Comparison of ENCODE assay signal across 25 mouse cellular contexts in the genomic region with DNA sequence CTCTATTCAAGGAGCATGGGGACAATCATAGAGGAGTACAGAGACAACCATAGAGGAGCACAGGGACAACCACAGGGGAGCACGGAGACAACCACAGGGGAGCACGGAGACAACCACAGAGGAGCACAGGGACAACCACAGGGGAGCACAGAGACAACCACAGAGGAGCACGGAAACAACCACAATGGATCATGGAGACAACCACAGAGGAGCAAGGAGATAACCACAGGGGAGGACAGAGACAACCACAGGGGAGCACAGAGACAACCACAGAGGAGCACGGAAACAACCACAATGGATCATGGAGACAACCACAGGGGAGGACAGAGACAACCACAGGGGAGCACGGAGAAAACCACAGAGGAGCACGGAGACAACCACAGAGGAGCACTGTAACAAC. TPM values are rescaled to one million over a fixed set of nuclear protein-coding genes. Genes with fewer than 3 reads are reported as not detected.
DNase-seq lines count a peak whose midpoint lies in the region; ATAC-seq lines count a peak whose summit lies in the region.
"Had no signal": no experiment of that assay in that cellular context is flagged by ENCODE, and none has a peak within 500 bp of the region (broad histone marks: within the 10 kb centered on the region; RNA-seq: fewer than 3 reads in every experiment).

No protein-coding gene starts in this region.

- no peaks in the 10 kb centered on the region for H3K9me3 ChIP-seq in limb, embryonic 10.5 days (replicated peaks)
- no peaks in the 10 kb centered on the region for H3K9me3 ChIP-seq in kidney, embryonic 15.5 days (replicated peaks)
- H3K9me3 ChIP-seq: forebrain, embryonic 10.5 days; forebrain, embryonic 13.5 days; heart, embryonic 13.5 days had no signal

- peak; percentile 38 for ATAC-seq in megakaryocyte-erythroid progenitor cell, adult 5-6 weeks (replicated peaks; ENCODE audit: low FRiP score, low TSS enrichment, poor library complexity, severe bottlenecking)
- no peak for ATAC-seq in kidney, embryonic 15.5 days (replicated peaks; ENCODE audit: low FRiP score)
- ATAC-seq: CD4-positive, CD25-positive, alpha-beta regulatory T cell, adult 4 months; forebrain, embryonic 13.5 days; forebrain, embryonic 16.5 days; hindbrain, postnatal 0 days; inflammation-experienced regulatory T-cells, adult 6 months had no signal

- peaks cover 89% of the 10 kb centered on the region for H3K36me3 ChIP-seq in limb, embryonic 10.5 days
- peaks cover 26% of the 10 kb centered on the region for H3K36me3 ChIP-seq in kidney, embryonic 15.5 days

- H3K9ac ChIP-seq in kidney, embryonic 15.5 days = no peak overlapping the region
- H3K9ac ChIP-seq: forebrain, embryonic 13.5 days; heart, embryonic 13.5 days; hindbrain, embryonic 14.5 days had no signal

- no peaks in the 10 kb centered on the region for H3K27me3 ChIP-seq in limb, embryonic 10.5 days (ENCODE audit: low read depth, poor library complexity, severe bottlenecking)
- no peaks in the 10 kb centered on the region for H3K27me3 ChIP-seq in kidney, embryonic 15.5 days
- H3K27me3 ChIP-seq: forebrain, embryonic 13.5 days; heart, embryonic 13.5 days had no signal

- no peak overlapping the region for H3K27ac ChIP-seq in limb, embryonic 10.5 days
- no peak overlapping the region for H3K27ac ChIP-seq in kidney, embryonic 15.5 days
- H3K27ac ChIP-seq: forebrain, embryonic 10.5 days; forebrain, embryonic 13.5 days; heart, embryonic 13.5 days; hindbrain, embryonic 14.5 days; hindbrain, postnatal 0 days had no signal

- DNase-seq in heart, adult 11 months = peak; percentile 16
- no peak for DNase-seq in heart, adult 8-10 months (ENCODE audit: low spot score)
- DNase-seq in limb, embryonic 10.5 days (ENCODE audit: low spot score) = peak; percentile 29
- no peak for DNase-seq in left cerebral cortex, postnatal 14 days (ENCODE audit: low spot score in 2 of 2)
- no peak for DNase-seq in embryo, embryonic 11 days
- DNase-seq: adrenal gland, adult 2 months; B cell, adult 2 months; cerebellum, adult 11 months; cerebellum, adult 2 months; cerebellum, adult 9-11 months; cerebellum, postnatal 25 days; gastrocnemius, postnatal 25 days; heart, postnatal 14 days; heart, postnatal 4 days had no signal

- WGBS in limb, embryonic 10.5 days = 96% methylated on average over 6 of the region's 6 CpGs
- WGBS in kidney, embryonic 15.5 days = 97% methylated on average over 6 of the region's 6 CpGs

- H3K4me2 ChIP-seq in kidney, embryonic 15.5 days = no peak overlapping the region
- H3K4me2 ChIP-seq: forebrain, embryonic 13.5 days; heart, embryonic 13.5 days; hindbrain, embryonic 14.5 days had no signal

- peaks cover 63% of the 10 kb centered on the region for H3K4me1 ChIP-seq in limb, embryonic 10.5 days
- peaks cover 44% of the 10 kb centered on the region for H3K4me1 ChIP-seq in kidney, embryonic 15.5 days

- no peak overlapping the region for H3K4me3 ChIP-seq in limb, embryonic 10.5 days
- H3K4me3 ChIP-seq in kidney, embryonic 15.5 days (replicated peaks) = no peak overlapping the region
- H3K4me3 ChIP-seq: forebrain, embryonic 10.5 days; forebrain, embryonic 13.5 days; heart, embryonic 13.5 days had no signal

- intact Hi-C loops in left cerebral cortex, postnatal 14 days (cut with DNase I) = no loop called here

RNA-seq across cellular contexts. Expression of gene Hmga2, which starts 29.5 kb away (rescaled TPM):
- total RNA-seq in heart, adult 8-10 months (2022) = not detected
- 129 and 160 TPM in 2 replicates for polyA plus RNA-seq in limb, embryonic 10.5 days (2016; fragmentation: Nextera tagmentation; extraction: Ambion mirVana)
- total RNA-seq in megakaryocyte-erythroid progenitor cell, adult 5-6 weeks (2014; fragmentation: Nextera tagmentation) = 0.52 and 0.62 TPM in 2 replicates
- 1.5 TPM in 1 of 2 replicates, not detected in the other for total RNA-seq in megakaryocyte-erythroid progenitor cell, adult 5-6 weeks (2017)
- total RNA-seq in left cerebral cortex, postnatal 14 days (2021) = under 1 TPM in 1 of 2 experiments, not detected in 1; 0.11 TPM
- polyA plus RNA-seq in kidney, embryonic 15.5 days (2015; fragmentation: Nextera tagmentation; extraction: Ambion mirVana) = 28.3 and 30.3 TPM in 2 replicates
- total RNA-seq: MEL had no signal

Comparison
In these comparisons a context has a peak if more than half of its experiments do, and no peak if none do; other contexts are left out.
1. DNase-seq: peak in heart, adult 11 months (single experiment) and limb, embryonic 10.5 days (single experiment); none in heart, adult 8-10 months (single experiment), left cerebral cortex, postnatal 14 days (0 of 2) and embryo, embryonic 11 days (single experiment).